7 mouse cellular contexts compared by ENCODE assay signal in the genomic region with DNA sequence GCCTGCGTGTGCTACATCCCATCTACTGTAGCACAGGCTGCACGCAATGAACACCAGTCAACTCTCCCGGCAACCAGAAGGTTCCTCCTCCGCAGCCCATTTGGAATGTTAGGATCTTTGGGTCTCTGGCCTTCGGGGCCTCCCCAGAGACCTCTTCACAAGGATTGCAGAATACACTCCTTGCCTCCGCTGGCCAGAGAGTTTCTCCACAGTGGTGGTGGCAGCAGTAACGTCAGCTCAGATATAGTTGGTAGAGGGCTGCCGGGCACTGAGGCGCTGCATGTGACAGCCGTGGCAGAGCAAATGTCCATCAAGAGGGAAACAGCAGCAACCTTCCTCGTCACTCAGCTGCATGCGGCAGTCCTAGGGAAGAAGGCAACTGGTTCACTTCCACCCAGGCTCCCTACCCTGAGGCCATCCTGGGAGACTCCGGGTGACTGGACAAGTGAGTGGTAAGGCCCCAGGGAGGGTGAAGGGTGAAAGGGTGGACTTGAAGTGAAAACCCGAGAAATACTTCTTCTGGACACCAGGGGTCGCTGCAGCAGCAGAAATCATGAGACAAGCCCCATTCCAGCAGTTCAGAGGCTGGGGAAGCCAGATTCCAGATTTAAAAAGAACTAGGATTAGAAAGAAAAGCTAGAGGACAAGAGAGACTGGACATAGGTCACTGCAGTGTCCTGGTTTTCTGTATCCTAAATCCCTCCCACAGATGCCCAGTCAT. TPM values are rescaled to one million over a fixed set of nuclear protein-coding genes. Genes with fewer than 3 reads are reported as not detected.
DNase-seq lines count a peak whose midpoint lies in the region; ATAC-seq lines count a peak whose summit lies in the region.

No protein-coding gene starts in this region.

- H3K9ac ChIP-seq in lung, embryonic 16.5 days (ENCODE audit: low read length): no peak overlapping the region

- H3K9me3 ChIP-seq in embryonic facial prominence, embryonic 10.5 days: no peaks in the 10 kb centered on the region
- no peaks in the 10 kb centered on the region for H3K9me3 ChIP-seq in lung, embryonic 16.5 days (ENCODE audit: control insufficient read depth, low read length)

- peaks cover 77% of the 10 kb centered on the region for H3K36me3 ChIP-seq in embryonic facial prominence, embryonic 10.5 days (replicated peaks)
- peaks cover 30% of the 10 kb centered on the region for H3K36me3 ChIP-seq in lung, embryonic 16.5 days (ENCODE audit: control insufficient read depth, insufficient read depth, low read length)

- H3K4me3 ChIP-seq in embryonic facial prominence, embryonic 10.5 days: no peak overlapping the region
- no peak overlapping the region for H3K4me3 ChIP-seq in lung, embryonic 16.5 days (ENCODE audit: low read length)

- peak; percentile 85 for DNase-seq in ES-CJ7 (ENCODE audit: low read depth, low spot score)
- DNase-seq in adrenal gland, postnatal 14 days: peak; percentile 86
- DNase-seq in embryonic facial prominence, embryonic 10.5 days (ENCODE audit: low spot score): peak; percentile 82
- DNase-seq in heart, adult 9 months (ENCODE audit: low spot score in 2 of 2): peak; percentile 64 to 79
- peak; percentile 45 to 84 for DNase-seq in layer of hippocampus, adult 18-20 months (ENCODE audit: low spot score in 2 of 2)
- DNase-seq in right cerebral cortex, postnatal 10 days (ENCODE audit: low spot score in 2 of 2): peak; percentile 62 to 82

- H3K27me3 ChIP-seq in embryonic facial prominence, embryonic 10.5 days (replicated peaks; ENCODE audit: low read depth, poor library complexity, severe bottlenecking): no peaks in the 10 kb centered on the region
- no peaks in the 10 kb centered on the region for H3K27me3 ChIP-seq in lung, embryonic 16.5 days (ENCODE audit: control insufficient read depth, insufficient read depth, low read depth, low read length)

- 73% methylated on average over 15 of the region's 15 CpGs for WGBS in embryonic facial prominence, embryonic 10.5 days
- 71% methylated on average over 15 of the region's 15 CpGs for WGBS in lung, embryonic 16.5 days

- peaks cover 45% of the 10 kb centered on the region for H3K4me1 ChIP-seq in embryonic facial prominence, embryonic 10.5 days
- peaks cover 14% of the 10 kb centered on the region for H3K4me1 ChIP-seq in lung, embryonic 16.5 days (replicated peaks; ENCODE audit: control insufficient read depth, insufficient read depth, low read length)

- peak; percentile 20; the same call in 1 of the 2 replicates for ATAC-seq in lung, embryonic 16.5 days (ENCODE audit: low read depth)

- no peak overlapping the region for H3K4me2 ChIP-seq in lung, embryonic 16.5 days (ENCODE audit: low read depth, low read length)

- H3K27ac ChIP-seq in embryonic facial prominence, embryonic 10.5 days (replicated peaks): no peak overlapping the region
- H3K27ac ChIP-seq in lung, embryonic 16.5 days (ENCODE audit: low read length): peak overlapping the region; percentile 10; the same call in 1 of the 2 replicates

RNA-seq across cellular contexts. Expression of a gene that starts 8.5 kb away (rescaled TPM):
- total RNA-seq in adrenal gland, postnatal 14 days (2021): 18.2 and 23.3 TPM in 2 replicates
- 79.7 and 95.4 TPM in 2 replicates for polyA plus RNA-seq in embryonic facial prominence, embryonic 10.5 days (2016; fragmentation: Nextera tagmentation; extraction: Ambion mirVana)
- under 1 TPM; 0.86 to 0.89 TPM for total RNA-seq in layer of hippocampus, adult 18-20 months (2021)
- polyA plus RNA-seq in lung, embryonic 16.5 days (2015; fragmentation: Nextera tagmentation; extraction: Ambion mirVana): 41.1 and 41.2 TPM in 2 replicates

RNA-seq across cellular contexts. Expression of a gene that starts 14.4 kb away (rescaled TPM):
- total RNA-seq in adrenal gland, postnatal 14 days (2021): 27.6 and 29.3 TPM in 2 replicates
- polyA plus RNA-seq in embryonic facial prominence, embryonic 10.5 days (2016; fragmentation: Nextera tagmentation; extraction: Ambion mirVana): 58.9 and 60.5 TPM in 2 replicates
- 1 to 10 TPM; 2.6 to 3.4 TPM for total RNA-seq in layer of hippocampus, adult 18-20 months (2021)
- polyA plus RNA-seq in lung, embryonic 16.5 days (2015; fragmentation: Nextera tagmentation; extraction: Ambion mirVana): 52.3 and 57.1 TPM in 2 replicates

RNA-seq across cellular contexts. Expression of a gene that starts 36.9 kb away (rescaled TPM):
- total RNA-seq in adrenal gland, postnatal 14 days (2021): 5.4 and 6.2 TPM in 2 replicates
- polyA plus RNA-seq in embryonic facial prominence, embryonic 10.5 days (2016; fragmentation: Nextera tagmentation; extraction: Ambion mirVana): 9.3 and 12.4 TPM in 2 replicates
- 1 to 10 TPM; 5.6 TPM for total RNA-seq in layer of hippocampus, adult 18-20 months (2021)
- polyA plus RNA-seq in lung, embryonic 16.5 days (2015; fragmentation: Nextera tagmentation; extraction: Ambion mirVana): 11.6 and 12.7 TPM in 2 replicates

RNA-seq across cellular contexts. Expression of a gene that starts 49.0 kb away (rescaled TPM):
- 248 and 259 TPM in 2 replicates for total RNA-seq in adrenal gland, postnatal 14 days (2021)
- polyA plus RNA-seq in embryonic facial prominence, embryonic 10.5 days (2016; fragmentation: Nextera tagmentation; extraction: Ambion mirVana): 486 and 490 TPM in 2 replicates
- 100 to 1,000 TPM; 209 to 210 TPM for total RNA-seq in layer of hippocampus, adult 18-20 months (2021)
- polyA plus RNA-seq in lung, embryonic 16.5 days (2015; fragmentation: Nextera tagmentation; extraction: Ambion mirVana): 352 and 366 TPM in 2 replicates

RNA-seq across cellular contexts. Expression of a gene that starts 51.5 kb away (rescaled TPM):
- 42.4 and 49.8 TPM in 2 replicates for total RNA-seq in adrenal gland, postnatal 14 days (2021)
- 139 and 149 TPM in 2 replicates for polyA plus RNA-seq in embryonic facial prominence, embryonic 10.5 days (2016; fragmentation: Nextera tagmentation; extraction: Ambion mirVana)
- total RNA-seq in layer of hippocampus, adult 18-20 months (2021): 10 to 100 TPM; 51.5 to 56.7 TPM
- 73.5 and 77.6 TPM in 2 replicates for polyA plus RNA-seq in lung, embryonic 16.5 days (2015; fragmentation: Nextera tagmentation; extraction: Ambion mirVana)

Comparison
In these comparisons a context has a peak if more than half of its experiments do, and no peak if none do; other contexts are left out.
1. RNA of a gene that starts 8.5 kb away (total RNA-seq): 18.2 to 23.3 TPM in adrenal gland, postnatal 14 days; 0.86 to 0.89 TPM in layer of hippocampus, adult 18-20 months; every median in the first group is over 10 times any median in the second.
2. Peak in every context shown above with its lines, with median percentiles within 50 percentile points of each other: DNase-seq.